Mouse (Mus musculus): Measurements from ENCODE around the gene Ecsit.
"Not testable (repeated sequence)": the region's sequence is repeated elsewhere in the genome, so short reads cannot be mapped to it uniquely, and the experiment has no call there.

Ecsit gene

GRCm38 (mm10) chr9:22089281-22089680, 4.0 kb upstream of the Ecsit start:
- no peak for DNase-seq

- DNase-seq: no peak
Observed at GRCm38 (mm10) chr9:22087034-22087618, 1.9 kb upstream of the Ecsit start.

- DNase-seq: no peak
Observed at GRCm38 (mm10) chr9:22086012-22086411, 774 bp upstream of the Ecsit start.

- DNase-seq: no peak
Observed at GRCm38 (mm10) chr9:22084667-22085021, 594 bp downstream of the Ecsit start.

- DNase-seq: no peak
Observed at GRCm38 (mm10) chr9:22076223-22076622, 9.0 kb downstream of the Ecsit start.

- not testable (repeated sequence) for DNase-seq
Observed at GRCm38 (mm10) chr9:22075778-22076177, 9.5 kb downstream of the Ecsit start.

GRCm38 (mm10) chr9:22072276-22072675, 13.0 kb downstream of the Ecsit start:
- no peak for DNase-seq

- peak; percentile 99 for DNase-seq
Observed at GRCm38 (mm10) chr9:22070791-22071573, 14.3 kb downstream of the Ecsit start, which contains the start of the genes Gm49318 and Zfp653. Gene Gm49318 (minus strand): TSS chr9:22071259. Gene Zfp653 (minus strand): TSS chr9:22071376.

GRCm38 (mm10) chr9:22069881-22070553, 15.2 kb downstream of the Ecsit start:
- DNase-seq: no peak

- no peak for DNase-seq
Observed at GRCm38 (mm10) chr9:22067195-22067594, 18.0 kb downstream of the Ecsit start.

GRCm38 (mm10) chr9:22066433-22066832, 18.8 kb downstream of the Ecsit start:
- DNase-seq: peak; percentile 79

- no peak for DNase-seq
Observed at GRCm38 (mm10) chr9:22065642-22066041, 19.6 kb downstream of the Ecsit start.

GRCm38 (mm10) chr9:22064341-22064740, 20.9 kb downstream of the Ecsit start:
- no peak for DNase-seq

- no peak for DNase-seq
Observed at GRCm38 (mm10) chr9:22061339-22061738, 23.9 kb downstream of the Ecsit start.

- DNase-seq: no peak
Observed at GRCm38 (mm10) chr9:22058011-22058424, 27.2 kb downstream of the Ecsit start.

GRCm38 (mm10) chr9:22057031-22057517, 28.2 kb downstream of the Ecsit start:
- no peak for DNase-seq

GRCm38 (mm10) chr9:22056303-22056910, 28.8 kb downstream of the Ecsit start:
- DNase-seq: no peak

GRCm38 (mm10) chr9:22055713-22056112, 29.5 kb downstream of the Ecsit start:
- no peak for DNase-seq

- peak; percentile 78 for DNase-seq
Observed at GRCm38 (mm10) chr9:22054411-22055076, 30.7 kb downstream of the Ecsit start.

GRCm38 (mm10) chr9:22053657-22054056, 31.6 kb downstream of the Ecsit start:
- no peak for DNase-seq

- DNase-seq: no peak
Observed at GRCm38 (mm10) chr9:22051958-22052254, 33.3 kb downstream of the Ecsit start, which contains the start of gene Elavl3. Gene Elavl3 (minus strand): TSS chr9:22052023.

- no peak for DNase-seq
Observed at GRCm38 (mm10) chr9:22051161-22051957, 33.9 kb downstream of the Ecsit start.

Measured in lung, postnatal 36 days (tissue).